Mouse (Mus musculus) right cerebral cortex, postnatal 4 days (tissue): ENCODE data around the gene Ddb2.

ENCODE experiments used
- DNase-seq: peaks from one replicate; pipeline ENCODE4 v3.0.0-alpha.2; 2022

The Ddb2 gene

DNA sequence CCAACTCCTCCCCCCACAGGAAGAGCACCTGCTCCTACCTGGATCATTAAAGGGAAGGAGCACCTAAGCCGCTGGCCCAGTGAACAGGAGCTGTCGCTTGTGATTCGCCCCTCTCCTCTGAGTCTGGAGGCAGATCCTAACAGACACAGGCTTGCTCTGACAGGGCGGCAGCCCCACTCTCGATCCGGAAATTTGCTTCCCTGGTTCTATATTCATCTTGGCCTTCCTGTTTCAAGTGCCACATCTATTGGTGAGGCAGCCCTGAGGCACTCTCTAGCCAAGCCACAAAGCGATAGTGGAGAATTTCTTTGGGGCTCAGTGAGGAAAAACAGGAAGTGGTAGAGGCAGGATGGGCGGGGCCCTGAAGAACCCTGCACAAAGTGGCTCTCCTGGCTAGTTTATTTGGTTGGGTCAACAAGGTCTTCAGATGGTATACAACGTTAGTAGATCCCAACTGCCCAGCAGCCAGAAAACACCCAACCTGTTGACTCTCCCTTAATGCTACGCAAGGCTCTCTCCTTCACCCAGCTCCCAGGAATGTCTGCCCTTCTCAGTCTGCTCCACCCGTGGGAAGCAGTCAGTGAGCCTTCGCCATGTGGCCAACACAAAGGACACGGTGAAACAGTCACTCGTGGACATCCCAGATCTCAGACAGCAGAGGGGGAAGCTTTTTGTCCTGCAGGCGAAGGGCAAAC, 52.9 kb downstream of the Ddb2 start, which contains the start of gene Madd:
Gene Madd (minus strand): TSS at position 127 of the 695 bp plus-strand sequence.
- no peak for DNase-seq

DNA sequence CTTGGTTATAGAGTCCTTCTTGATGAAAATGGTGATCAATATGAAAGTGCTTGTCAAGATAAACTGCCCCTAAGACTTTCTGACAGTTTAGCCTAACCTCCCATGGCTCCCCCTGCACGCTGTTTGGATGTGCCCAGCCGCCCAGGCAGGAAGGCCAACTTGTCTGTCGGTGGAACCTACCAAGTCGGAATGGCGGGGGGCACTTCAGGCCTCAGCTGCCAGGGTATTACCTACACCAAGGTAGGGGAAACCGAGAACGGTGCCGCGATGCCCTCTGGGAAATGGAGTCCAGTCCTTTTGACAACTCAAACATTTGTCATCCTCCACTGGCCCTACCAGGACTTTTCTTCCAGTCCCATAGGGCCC, 53.7 kb downstream of the Ddb2 start:
- peak; percentile 93 for DNase-seq

DNA sequence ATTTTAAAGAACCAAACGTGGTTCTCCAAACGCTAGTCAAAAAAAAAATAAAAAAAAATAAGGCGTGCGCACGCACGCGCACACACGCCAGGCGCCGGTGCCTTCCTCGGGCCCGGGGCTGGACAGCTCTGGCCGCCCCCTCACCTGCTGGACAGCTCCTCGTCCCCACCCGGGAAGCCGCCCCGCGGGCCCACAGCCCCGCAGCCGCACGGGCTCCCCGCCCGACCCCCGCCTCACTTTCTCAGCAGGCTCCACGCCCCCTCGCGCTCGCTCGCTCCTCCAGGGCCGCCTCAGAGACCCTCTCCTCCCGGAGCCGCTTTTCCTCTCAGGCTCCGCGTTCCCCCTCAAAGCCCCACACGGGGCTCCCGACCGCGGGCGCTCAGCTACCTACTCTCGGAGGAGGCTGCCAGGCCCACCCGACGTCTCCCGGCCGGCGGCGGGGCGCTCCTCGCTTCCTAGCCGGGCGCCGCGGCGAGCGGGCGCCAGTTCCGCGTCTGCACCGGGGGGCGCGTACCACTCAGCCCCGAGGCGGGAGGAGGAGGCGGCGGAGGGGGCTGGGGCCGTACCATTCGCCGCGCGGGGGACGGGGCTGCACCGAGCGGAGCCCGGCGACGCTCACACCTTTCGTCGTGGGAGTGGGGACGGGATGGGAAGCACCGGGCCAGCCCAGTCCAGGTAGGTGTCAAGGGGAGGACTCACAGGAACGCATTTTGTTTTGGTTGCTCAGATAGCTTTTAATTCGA, 54.2 kb downstream of the Ddb2 start:
- DNase-seq = peak; percentile 87

GRCm38 (mm10) chr2:91182016-91182404, 54.8 kb downstream of the Ddb2 start:
- DNase-seq = no peak

DNA sequence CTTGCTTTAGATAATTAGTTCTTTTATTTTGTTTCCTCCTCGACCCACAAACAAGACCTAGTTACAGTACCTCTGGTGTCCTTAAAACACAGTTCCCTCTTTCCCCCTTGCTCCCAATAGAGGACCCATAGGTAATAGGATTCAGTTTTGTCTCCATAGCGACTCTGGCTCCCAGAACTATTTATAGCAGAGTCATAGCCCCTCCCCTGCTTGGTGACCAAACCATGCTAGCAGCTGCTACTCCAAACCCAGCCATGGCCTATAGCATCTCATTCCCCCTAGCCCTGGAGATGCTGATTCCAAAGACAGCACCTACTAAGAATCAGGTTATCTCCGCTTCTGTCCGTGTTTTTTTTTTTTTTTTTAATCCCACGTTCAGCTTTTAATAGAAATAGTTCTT, 56.1 kb downstream of the Ddb2 start:
- DNase-seq = no peak

DNA sequence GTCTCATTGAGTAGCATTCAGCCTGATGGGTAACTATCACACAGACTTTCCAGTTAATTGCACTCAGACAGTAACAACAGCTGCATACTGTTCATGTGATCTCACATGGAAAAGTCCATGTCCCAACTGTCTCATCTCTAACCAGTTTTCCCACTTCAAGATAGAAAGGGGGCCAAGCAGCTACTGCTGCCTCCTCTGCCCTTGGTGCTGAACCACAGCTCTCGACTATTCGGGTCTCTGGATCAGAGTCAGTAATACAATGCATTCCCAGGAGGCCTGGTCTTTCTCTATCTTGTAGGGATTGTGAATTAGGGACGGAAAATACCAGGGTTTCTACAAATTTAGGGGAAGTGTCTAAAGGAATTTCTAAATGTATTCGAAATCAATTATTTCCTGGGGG, 57.0 kb downstream of the Ddb2 start:
- no peak for DNase-seq

GRCm38 (mm10) chr2:91176234-91176633, 60.5 kb downstream of the Ddb2 start:
- no peak for DNase-seq

DNA sequence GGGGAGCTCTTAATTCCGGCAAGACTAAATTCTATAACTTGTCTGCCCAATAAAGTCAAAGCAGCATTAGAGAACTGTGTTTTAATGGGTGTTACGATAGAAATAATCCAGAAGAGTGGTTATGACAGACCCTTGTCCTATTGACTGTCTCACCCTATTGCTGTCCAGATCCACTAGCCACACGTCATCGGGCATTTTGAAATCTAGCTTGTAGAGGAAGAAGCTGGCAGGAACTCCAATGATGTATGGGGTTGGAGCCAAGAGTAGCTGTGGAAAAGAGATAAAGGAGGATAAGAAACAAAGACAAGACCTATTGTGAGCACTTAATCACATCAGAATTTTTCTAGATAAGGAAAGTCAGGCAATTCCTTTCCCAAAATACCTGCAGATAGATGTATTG, 61.3 kb downstream of the Ddb2 start:
- DNase-seq = no peak

DNA sequence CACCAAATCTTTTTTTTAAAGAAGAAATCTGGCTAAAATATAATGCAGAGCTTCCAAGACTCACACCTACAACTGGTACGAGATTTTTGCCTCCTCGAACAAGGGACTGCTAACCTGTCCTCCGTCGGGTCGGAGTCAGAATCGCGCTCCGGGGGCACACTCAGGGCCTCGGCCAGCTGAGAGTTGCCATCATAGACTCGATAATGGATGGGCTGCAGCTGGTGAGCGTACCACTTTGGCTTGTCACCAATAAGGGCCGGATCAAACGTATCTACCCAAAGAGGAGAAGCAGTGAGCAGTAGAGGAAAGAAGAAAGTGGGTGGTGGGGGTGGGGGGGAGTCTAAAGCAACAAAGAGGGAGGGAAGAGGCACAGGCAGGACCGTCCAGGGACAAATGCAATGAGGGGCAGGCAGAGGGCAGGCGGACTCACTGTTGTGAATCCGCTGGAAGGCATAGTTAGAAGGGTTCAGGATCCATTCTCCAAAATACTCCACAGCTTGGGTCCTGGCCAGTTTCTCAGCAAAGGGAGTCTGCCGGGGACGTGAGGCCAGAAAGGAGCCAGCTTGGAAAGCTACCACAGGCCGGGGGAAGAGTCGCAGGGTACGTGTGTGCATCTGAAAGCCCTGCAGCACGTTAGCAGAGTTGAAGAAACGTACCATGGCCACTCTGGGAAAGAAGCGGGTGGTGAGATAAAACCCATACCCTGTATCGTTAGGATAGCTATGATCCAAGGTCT, 67.0 kb downstream of the Ddb2 start:
- DNase-seq = no peak

GRCm38 (mm10) chr2:91167629-91168028, 69.2 kb downstream of the Ddb2 start:
- no peak for DNase-seq

DNA sequence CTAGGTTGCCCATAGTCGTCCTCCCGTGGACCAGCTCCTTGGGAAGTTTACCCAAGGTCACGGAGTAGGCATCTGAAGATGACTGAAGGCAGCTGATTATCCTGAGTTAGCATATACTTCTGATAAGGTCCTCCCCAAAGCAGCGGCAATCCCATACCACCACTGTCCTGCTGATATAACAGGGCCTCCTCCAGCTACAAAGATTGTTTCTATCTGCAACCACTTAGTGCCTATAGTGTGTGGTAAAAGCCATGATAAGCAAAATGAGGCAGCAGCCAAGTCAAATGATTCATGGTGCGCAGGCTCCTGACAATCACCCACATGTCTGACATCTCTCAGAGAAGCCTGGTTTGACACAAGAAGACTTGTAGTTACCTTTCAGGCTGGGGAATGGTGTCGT, 71.8 kb downstream of the Ddb2 start:
- DNase-seq = no peak

DNA sequence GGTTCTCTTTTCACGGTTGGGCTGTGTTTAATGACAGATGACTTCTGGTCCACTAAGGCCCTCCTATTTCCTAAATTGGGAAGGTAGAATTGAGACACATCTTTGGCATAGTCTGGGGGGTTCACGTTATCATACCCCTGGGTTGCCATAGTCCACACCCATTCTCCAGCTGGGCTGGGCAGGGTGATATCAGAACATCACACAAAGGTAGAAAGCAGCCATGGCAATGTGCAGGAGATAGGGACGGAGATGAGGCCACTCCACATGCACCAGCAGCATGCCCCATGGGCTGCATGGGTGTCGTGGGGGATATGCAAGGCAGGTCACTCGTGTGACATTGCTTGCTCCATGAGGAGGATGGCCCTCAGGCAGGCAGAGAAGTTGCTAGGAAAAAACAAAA, 73.2 kb downstream of the Ddb2 start:
- no peak for DNase-seq

- no peak for DNase-seq
These were observed 73.8 kb downstream of the Ddb2 start for GRCm38 (mm10) chr2:91162952-91163351.
